Mouse (Mus musculus) gastrocnemius, adult 8-10 months (tissue): ENCODE measurements around the gene Olfr270. TPM values are rescaled to one million over a fixed set of nuclear protein-coding genes. Genes with fewer than 3 reads are reported as not detected.

ENCODE experiments used
- DNase-seq, 2 experiments: peaks; one replicate each; pipeline ENCODE4 v3.0.0; 2022; ENCODE audit warnings: low spot score in 2 of 2
- total RNA-seq, 4 experiments: library from RNA; stranded (reverse); gene quantifications; 2 replicates each; pipeline ENCODE4 v1.2.4; 2022

Olfr270 gene
- not detected for total RNA-seq

DNA sequence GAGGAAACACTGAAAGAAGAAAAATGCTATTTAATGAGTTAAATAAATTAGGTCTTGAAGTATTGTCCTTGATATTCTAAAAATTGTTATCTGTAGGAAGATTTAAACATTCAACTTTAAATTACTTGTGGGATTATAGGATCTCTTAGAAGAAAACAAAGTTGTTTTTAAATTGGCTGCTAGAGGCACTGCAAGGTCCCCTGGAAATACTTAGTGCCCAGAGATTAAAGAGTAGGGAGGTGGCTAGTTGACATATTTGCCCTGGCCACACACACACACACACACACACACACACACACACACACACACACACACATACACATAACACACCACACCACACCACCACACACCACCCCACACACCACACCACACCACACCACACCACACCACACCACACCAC lies at the start of gene Olfr270:
Gene Olfr270, plus strand, starts transcription at position 301 of the 400 bp plus-strand sequence.
- no peak for DNase-seq

DNA sequence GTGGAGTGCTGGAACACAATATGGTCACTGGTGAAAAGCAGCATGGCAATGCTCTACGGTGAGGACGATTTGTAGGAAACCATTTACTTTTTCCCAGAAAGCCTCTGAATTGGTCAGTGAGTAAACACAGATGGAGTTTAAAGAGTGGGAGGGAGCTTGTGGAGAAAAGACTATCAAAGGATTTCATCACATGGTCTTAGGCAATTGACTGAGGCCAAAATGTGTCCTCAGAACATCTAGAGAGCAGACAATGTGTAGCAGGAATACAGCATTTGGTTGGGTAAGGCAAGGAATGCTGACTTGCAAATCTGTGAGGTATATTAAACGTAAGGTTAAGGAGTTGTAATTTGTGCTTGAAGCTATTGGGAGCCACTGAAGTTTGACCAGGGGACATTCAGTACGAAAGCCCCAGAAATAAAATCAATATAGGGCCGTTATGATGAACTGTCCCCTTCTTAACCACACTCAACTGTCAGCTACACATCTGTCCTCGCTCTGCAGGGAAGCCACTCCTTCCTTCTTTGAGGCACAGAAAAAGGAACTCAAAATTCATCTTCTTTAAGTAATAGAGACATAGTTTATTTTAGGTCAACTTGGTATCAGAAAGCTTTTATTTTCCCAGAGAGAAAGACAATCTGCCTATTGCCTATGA lies 47.6 kb upstream of the Olfr270 start:
- DNase-seq, result no peak

DNA sequence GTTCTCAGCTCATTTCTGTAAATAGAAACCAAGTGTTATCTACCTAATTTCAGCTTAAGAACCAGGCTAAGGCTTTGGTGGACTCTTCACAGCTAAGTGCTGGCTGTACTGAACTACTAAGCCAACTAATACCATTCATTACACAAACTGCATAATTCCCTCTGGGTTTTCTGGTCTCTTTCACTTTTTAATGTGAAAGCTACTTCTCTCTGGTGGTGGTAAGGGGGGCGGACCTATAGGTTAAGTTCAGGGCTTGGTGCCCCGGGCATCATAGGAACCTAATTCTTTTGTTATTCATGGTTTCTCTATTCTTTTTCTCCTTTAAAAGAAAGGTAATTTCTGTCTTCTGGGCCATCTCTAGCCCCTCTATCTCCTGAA lies 47.0 kb upstream of the Olfr270 start:
- DNase-seq, result no peak

DNA sequence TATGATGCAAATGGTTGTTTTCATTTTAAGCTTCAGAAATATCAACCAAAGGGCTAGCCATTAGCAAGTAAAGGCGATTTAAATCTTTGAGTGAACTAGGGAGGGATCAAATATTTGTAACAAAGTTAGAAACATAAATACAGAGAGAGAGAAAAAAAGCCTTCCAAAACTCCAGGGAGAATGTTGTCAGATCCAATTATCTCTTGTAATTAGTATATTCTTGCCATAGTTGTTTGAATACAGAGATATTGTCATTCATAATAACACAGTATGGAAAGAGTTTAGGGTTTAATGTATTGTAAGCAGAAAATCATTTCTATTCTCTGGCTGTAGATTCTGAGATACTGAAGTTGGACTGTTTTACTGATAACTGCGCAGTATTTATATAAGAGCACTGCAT lies 45.3 kb upstream of the Olfr270 start, which contains the start of gene Olfr272:
Gene Olfr272, minus strand, starts transcription at position 101 of the 400 bp plus-strand sequence.
- DNase-seq, result no peak

DNA sequence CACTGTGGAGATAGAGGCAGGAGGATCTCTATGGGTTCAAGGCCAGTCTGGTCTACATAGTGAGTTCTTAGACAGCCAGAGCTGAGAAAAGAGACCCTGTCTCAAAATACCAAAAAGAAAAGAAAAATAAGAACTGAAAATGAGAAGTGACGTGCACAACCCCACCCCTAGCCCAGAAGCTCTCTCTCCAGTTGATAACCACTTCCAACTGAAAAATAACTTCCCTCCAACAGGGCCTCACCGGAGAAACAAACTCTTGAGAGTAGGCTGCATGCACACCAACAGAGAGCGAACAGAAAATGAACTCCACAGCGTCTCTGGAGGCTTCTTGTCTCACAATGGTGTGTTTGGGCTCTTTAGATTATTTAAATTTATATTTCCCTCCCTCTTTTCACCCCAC lies 33.9 kb upstream of the Olfr270 start:
- no peak for DNase-seq

DNA sequence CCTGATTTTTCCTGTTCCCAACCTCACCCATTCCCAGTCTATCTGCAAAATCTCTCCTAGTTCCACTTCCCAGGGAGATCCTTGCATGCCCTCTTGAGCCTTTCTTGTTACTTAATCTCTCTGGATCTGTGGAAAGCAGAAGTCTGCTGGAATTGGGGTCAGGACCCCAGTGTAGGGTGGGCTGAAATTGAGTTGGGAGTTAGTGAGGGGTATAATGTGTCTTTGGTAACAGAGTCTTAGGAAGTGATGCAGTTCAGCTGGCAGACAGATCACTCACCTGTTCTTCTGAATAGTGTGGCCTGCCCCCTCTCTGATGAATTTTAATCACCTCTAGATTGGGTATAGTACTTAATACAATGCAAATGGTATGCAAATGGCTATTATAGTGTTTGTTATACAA lies 17.7 kb upstream of the Olfr270 start:
- DNase-seq, result no peak

DNA sequence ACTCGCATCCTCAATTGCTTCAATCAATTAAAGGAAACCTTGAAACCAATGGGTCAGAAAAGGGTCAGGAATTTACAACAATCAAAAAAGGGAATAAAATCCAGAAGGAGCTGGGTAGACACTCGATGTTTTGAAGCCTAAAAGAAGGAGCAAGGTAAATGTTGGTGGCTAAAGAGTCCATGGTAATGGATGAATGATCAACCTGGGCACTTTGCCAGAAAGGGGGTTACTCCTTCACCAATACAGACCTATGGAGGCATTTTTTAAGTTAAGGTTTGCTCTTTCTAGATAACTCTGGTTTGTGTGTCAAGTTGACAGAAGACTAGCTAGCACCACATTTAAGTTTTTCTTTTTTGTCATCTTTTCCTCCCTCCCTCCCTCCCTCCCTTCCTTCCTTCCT lies 15.3 kb upstream of the Olfr270 start:
- DNase-seq, result no peak

DNA sequence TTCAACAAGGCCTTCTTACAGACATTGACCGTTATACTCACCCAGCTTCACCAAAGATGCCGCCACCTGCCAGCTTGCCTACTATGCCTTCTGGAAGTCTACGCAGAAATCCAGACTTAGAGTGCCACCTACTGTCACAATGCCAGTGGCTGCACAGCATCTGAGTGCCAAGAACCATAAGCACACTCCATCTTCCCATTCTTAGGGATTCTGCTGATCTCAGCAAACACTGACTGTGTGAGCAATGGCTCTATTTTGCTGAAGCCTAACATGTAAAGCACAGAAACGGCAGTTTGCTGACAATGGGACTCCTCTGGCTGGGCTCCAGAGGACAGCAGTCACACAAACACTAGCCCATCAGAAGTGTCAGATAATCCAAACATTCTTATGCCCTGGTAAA lies 5.7 kb upstream of the Olfr270 start:
- DNase-seq, result no peak

DNA sequence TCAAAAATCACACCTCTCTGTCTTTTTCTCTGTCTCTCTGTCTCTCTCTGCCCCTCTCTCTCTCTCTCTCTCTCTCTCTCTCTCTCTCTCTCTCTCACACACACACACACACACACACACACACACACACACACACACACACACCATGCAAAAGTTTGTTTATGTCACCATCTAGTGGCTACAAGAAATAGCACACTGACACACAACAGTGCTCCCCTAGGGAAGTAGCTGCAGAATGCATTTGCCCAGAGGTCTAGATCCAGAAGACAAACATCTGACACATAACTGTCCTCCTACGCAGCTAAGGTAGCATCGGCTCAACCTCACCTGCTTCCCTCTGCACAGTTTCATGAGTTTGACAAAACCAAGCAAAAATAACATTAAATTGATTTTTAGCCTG lies 20.9 kb downstream of the Olfr270 start:
- DNase-seq, result no peak

DNA sequence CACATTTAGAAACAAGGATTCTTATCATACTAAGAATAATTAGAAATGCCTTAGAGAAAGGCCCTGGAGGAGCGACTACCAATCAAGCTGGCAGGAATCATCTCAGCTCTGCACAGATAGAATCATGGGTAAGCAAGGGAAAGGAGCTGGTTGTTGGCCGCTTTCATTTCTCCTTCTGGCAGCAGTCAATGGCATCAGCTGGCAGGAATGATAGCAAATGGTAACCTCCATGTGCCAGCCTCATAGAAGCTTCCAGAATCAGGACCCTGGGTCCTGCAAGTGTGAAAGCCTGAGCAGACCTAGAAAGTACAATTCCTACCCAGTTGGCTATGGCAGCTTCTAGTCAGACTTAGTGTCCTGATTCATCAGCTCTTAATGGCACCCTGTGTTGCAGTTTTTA lies 21.9 kb downstream of the Olfr270 start:
- DNase-seq, result no peak

DNA sequence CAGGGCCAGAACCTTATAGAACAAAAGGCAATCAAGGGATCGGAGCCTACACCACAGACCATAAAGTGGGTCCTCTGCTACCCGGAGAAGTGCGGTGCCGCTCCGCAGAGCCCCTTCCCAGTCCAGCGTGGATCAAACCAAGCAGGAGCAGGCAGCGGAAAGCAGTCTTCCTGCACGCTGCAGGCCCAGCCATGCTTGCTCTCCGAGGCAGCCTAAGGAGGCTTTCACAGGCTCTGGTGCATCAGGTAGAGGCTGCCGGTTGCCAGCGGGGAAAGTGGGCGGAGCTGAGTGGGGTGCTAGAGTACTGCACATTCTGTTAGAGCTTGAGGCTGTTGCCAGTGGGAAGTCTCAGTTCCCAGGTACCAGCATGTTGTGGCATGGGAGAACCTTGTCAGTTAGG lies 24.9 kb downstream of the Olfr270 start, which contains the start of gene Nipsnap3a:
Gene Nipsnap3a, plus strand, starts transcription at position 25 of the 400 bp plus-strand sequence.
- no peak for DNase-seq

DNA sequence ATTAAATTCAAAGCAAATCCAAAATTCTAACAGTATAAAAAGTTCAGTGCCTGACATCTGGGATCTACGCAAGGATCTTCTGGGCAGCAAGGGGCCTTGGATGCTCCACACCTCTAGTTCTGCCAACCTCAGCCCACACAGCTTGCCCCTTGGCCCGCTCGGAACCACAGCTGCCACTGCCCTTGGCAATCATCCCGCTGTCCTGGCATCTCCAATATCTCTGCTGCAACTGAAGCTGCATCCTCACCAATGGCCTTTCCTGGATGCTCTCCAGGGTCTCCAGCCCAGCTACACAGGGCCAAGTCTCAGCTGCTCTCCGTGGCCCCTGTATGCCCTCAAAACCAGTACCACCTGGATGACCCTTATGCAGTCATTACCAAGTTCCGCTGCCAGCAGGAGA lies 35.1 kb downstream of the Olfr270 start:
- DNase-seq, result peak in 1 of 2 experiments; percentile 24

DNA sequence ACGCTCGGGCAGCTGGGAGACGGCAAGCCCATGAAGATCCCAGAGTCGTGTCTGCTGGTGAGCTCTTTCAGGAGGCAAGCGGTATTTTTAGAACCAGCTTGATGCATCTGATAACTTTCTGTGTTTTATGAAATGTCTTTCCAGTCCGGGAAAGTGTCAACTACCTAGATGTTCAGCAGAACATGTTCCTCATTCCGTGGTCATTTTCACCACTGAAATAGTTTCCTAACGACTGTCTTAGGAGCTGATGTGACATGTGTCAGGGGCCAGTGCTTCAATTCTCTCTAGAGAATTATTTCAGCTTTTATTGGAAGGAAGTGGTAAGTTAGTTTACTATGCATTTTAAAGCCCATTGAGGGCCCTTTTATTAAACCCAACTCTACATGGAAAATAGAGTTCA lies 35.8 kb downstream of the Olfr270 start:
- DNase-seq, result no peak

DNA sequence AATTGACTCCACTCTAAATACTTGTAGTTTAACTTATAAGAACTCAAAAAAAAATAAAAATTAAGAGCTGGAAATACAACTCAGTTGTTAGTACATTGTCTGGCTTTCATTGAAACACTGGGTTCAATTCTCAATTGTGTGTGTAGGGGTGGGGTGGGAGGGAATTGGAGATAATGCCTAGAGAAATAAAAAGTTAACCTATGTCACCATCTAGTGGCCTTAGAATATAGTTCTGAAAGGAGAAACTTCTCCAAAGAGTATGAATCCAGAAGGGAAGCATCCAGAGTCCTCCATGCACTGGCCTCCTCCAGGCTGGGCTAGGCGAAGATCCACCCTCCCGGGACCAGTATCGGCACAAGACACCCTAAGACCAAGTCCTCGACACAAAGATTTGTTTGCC lies 44.8 kb downstream of the Olfr270 start:
- DNase-seq, result no peak

DNA sequence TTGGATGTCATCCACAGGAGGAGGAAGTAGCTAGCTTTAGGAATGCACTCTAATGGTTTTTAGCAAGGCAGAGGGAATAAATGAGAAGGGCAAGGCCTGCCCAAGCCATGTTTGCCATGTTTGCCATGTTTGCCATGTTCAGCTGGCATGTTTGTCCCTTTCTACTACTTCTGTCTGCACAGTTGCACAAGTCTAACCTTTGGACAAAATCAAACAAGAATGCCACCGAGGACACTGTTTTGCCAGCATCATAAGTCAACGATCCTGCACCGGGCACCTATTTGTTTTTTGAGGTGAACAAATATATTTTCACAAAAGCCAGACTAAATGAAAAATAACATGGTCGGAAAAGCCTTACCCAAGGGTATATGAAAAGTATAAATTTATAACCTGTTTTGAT lies 45.5 kb downstream of the Olfr270 start:
- DNase-seq, result no peak

DNA sequence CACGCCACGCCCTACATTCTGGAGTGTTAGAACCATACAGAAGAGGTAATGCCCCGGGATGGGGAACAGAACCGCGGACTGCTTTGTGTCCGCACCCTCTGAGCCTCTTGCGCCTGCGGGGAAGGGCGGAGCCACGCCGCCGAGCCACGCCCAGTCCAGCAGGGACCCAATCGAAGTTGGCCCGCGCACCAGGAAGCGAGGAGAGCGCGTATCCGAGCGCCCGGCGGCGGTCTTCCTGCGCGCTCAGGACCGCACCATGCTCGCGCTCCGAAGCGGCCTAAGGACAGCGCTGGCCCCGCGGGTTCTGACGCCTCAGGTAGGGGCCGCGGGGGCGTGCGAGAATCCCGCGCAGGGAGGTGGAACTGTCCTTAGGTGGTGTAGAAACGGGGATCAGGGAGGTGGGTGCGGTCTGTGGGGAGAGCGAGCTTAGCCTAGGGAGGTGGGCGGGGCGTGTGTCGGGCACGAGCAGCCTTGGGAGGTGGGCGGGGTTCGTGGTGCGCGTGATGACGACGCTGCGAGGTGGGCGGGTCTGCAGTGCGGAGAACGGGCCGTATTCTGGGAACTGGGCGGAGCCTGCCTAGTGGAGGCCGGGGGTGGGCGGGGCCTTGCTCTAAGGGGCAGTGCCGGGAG lies 47.5 kb downstream of the Olfr270 start, which contains the start of gene Nipsnap3b:
Gene Nipsnap3b, plus strand, starts transcription at position 149 of the 630 bp plus-strand sequence.
- DNase-seq, result peak; percentile 94 to 96

DNA sequence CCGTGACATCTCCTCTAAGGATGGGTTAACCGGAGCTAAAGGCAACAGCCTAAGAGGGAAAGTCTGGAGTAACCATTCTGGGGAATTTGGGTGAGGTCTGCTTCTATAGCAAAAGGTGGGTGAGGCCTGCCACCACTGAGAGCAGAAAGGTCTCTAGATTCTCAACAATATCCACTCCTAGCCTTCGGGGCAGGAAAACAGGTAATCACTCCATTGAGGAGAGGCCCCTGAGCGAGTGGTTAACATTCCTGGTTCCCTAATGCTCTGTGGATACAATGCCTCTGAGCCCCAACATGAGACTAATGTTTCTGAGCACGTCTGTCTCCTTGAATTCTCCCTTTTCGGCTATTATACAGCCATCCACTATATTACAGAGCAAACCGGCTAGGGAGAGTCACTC lies 50.1 kb downstream of the Olfr270 start:
- no peak for DNase-seq

DNA sequence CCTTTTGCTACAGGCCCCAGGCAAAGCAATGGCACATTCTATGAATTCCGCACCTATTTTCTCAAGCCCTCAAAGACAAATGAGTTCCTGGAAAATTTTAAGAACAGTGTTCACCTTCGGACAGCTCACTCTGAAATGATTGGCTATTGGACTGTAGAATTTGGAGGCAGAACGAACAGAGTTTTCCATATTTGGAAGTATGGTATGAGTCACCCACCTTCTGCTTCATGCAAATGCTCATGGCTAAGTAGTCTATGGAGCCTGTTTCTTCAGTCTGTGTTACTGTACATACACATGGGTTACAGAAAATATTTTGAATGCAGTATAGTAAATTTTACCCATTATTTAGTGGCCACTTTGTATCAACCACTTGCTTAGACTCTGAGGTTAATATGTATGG lies 50.7 kb downstream of the Olfr270 start:
- no peak for DNase-seq

DNA sequence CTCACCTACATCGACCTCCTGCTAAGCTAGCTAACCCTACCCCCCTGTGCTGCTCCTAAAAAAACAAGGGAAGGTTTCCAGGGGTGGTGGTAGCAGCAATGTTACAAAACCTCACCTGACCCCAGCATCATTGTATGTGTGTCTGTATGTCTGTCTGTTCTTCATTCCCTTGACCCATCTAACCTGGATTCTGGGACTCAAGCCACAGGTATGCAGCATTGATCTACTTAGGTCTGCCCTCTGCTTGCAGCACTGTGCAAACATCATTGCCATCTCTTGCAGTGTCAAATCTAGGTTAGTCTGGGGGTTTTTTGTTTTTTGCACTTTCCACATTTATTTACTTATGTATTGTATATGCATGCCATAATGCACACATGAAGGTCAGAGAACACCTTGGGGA lies 54.0 kb downstream of the Olfr270 start:
- DNase-seq, result no peak
